Mouse (Mus musculus): ENCODE data around the gene Mettl21a. TPM values are rescaled to one million over a fixed set of nuclear protein-coding genes. Genes with fewer than 3 reads are reported as not detected.
"Not testable (repeated sequence)": the region's sequence is repeated elsewhere in the genome, so short reads cannot be mapped to it uniquely, and the experiment has no call there.

The Mettl21a gene
- 13.4 and 13.9 TPM in 2 replicates for polyA plus RNA-seq (2015; fragmentation: Nextera tagmentation; extraction: Ambion mirVana)

DNA sequence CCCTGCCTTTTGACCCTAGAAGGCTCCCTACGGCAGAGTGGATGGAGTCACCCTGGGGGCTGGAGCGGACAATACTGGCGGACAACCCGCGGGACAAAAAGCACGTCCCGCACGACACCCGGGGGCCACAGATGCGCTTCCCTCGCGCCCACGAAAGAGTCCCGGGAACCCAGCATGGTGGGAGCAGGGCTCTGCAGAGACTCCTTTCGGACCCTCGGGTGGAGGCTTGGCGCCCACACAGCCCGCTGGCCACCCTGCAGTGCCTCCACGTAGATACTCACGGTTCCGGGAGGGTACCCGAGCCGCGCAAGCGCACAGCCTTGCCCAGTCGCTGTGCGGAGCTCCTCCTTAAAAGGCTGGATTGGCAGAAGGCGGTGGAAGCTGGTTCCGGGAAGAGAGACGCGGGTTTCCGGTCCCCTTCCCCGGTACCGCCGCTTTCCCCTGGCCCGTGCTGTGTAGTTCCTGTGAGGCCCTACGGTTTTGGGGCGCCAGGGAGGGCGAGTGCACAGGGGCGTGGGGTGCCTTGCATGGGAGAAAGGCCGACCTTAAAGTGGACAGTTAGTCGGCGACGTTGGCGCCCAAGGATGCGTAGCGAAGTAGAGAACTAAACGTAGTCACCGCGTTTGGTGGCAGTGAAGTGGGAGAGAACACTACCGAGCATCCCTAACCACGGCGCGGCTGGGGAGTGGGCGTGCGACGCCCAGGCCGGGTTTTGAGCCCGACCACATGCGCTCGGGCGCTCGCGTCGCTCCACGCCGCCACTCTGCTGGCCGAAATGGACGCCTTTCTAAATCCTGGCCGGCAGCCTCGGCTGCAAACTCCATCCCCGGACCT is at the start of gene Mettl21a:
Gene Mettl21a (minus strand): TSS at position 362 of the 834 bp plus-strand sequence.
- peak; percentile 93 for ATAC-seq (replicated peaks; ENCODE audit: insufficient number of reproducible peaks, insufficient read depth, low FRiP score, low read depth)
- H3K9ac ChIP-seq = peak within 1 kb of the TSS; percentile 85
- H3K36me3 ChIP-seq = no peaks in the 10 kb centered on the region
- no peaks in the 10 kb centered on the region for H3K27me3 ChIP-seq
- H3K4me3 ChIP-seq = peak within 1 kb of the TSS; percentile 91
- H3K9me3 ChIP-seq (replicated peaks) = no peaks in the 10 kb centered on the region
- H3K4me1 ChIP-seq (replicated peaks) = peaks cover 25% of the 10 kb centered on the region
- under 1% methylated on average over 72 of the region's 72 CpGs for WGBS
- peak within 1 kb of the TSS; percentile 99 for H3K27ac ChIP-seq
- H3K4me2 ChIP-seq = peak within 1 kb of the TSS; percentile 93

- Histone ChIP-seq H3K9me3 (replicated peaks) (no peaks in the 10 kb centered on the region), H3K27me3 (no peaks in the 10 kb centered on the region), H3K27ac (peak overlapping the region; percentile 76), H3K4me1 (replicated peaks) (no peaks in the 10 kb centered on the region), H3K4me2 (peak overlapping the region; percentile 18; the same call in 1 of the 2 replicates), H3K4me3 (no peak overlapping the region), H3K36me3 (no peaks in the 10 kb centered on the region), H3K9ac (no peak overlapping the region)
- WGBS = 55% methylated on average over 7 of the region's 7 CpGs
- no peak for ATAC-seq (replicated peaks; ENCODE audit: insufficient number of reproducible peaks, insufficient read depth, low FRiP score, low read depth)
Measured at GRCm38 (mm10) chr1:64658876-64659275, 41.8 kb upstream of the Mettl21a start.

DNA sequence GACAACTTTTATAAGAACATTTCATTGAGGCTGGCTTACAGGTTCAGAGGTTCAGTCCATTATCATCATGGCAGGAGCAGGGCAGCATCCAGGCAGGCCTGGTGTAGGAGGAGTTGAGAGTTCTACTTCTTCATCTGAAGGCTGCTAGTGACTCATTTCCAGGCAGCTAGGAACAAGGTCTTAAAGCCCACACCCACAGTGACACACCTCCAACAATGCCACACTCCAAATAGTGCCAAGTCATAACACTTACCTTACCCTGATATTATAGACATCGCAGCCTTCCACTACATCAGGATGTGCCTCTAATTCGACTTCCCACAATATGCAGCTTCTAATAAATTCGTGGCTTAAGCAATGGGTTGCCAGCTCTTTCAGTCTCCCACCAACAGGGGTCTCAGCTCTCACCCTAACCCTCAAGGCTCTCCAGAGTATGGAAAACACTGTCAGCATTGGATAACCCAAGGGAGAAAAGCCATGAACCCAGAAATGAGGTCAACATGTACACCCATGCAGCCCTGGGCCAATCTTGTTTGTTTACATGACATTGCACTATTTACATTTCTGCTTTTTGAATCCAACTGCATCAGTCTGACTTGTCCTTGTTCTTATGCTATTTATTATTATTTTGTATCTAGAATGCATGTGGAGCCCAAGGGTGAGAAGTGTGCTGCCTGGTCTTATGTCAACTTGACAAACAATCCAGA is 39.5 kb upstream of the Mettl21a start:
- H3K9me3 ChIP-seq (replicated peaks) = no peaks in the 10 kb centered on the region
- ATAC-seq (replicated peaks; ENCODE audit: insufficient number of reproducible peaks, insufficient read depth, low FRiP score, low read depth) = no peak
- H3K27me3 ChIP-seq = no peaks in the 10 kb centered on the region
- H3K27ac ChIP-seq = no peak overlapping the region
- H3K36me3 ChIP-seq = no peaks in the 10 kb centered on the region
- no peak overlapping the region for H3K9ac ChIP-seq
- 73% methylated on average over 3 of the region's 3 CpGs for WGBS
- no peak overlapping the region for H3K4me2 ChIP-seq
- H3K4me3 ChIP-seq = no peak overlapping the region
- H3K4me1 ChIP-seq (replicated peaks) = no peaks in the 10 kb centered on the region

DNA sequence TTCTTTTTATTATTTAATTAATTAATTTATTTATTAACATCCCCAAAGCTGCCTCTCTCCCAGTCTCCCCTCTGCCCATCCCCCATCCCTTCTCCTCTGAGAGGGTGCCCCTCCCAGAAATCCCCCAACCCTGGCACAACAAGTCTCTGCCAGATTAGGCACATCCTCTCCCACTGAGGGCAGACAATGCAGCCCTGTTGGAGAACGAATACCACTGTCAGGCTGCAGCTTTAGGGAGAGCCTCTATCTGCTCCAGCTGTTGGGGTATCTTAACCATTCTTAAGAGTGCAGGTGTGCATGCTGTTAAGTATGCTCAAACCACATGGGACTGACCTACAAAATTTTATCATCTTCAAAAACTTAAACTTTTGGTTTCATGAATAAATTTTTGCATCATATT is 38.4 kb upstream of the Mettl21a start:
- Histone ChIP-seq H3K27ac (no peak overlapping the region), H3K9ac (no peak overlapping the region), H3K9me3 (replicated peaks) (no peaks in the 10 kb centered on the region), H3K27me3 (no peaks in the 10 kb centered on the region), H3K4me1 (replicated peaks) (no peaks in the 10 kb centered on the region), H3K4me2 (no peak overlapping the region), H3K4me3 (no peak overlapping the region), H3K36me3 (no peaks in the 10 kb centered on the region)
- WGBS = 27% methylated on average over 1 of the region's 1 CpGs
- ATAC-seq (replicated peaks; ENCODE audit: insufficient number of reproducible peaks, insufficient read depth, low FRiP score, low read depth) = no peak

DNA sequence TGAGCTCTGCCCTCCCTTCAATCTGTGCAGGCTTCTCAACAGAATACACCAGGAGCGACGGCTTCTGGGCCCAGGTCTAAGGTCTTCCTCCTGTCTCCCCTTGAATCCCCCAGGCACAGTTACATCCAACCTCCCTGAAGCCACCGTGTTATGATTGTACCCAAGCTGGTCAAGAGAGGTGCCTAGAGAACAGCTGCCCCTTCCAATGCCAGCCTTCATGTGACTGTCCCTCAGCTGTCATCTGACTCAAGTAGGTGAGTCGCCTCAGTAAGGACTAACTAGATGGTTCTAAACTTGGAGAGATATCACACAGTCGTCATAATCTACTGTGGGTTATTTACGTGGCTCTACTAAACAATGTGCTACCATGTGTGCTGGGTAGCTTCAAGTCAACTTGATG is 36.7 kb upstream of the Mettl21a start:
- Histone ChIP-seq H3K4me1 (replicated peaks) (no peaks in the 10 kb centered on the region), H3K9me3 (replicated peaks) (no peaks in the 10 kb centered on the region), H3K4me3 (no peak overlapping the region), H3K4me2 (no peak overlapping the region), H3K27me3 (no peaks in the 10 kb centered on the region), H3K36me3 (no peaks in the 10 kb centered on the region), H3K9ac (no peak overlapping the region), H3K27ac (no peak overlapping the region)
- ATAC-seq (replicated peaks; ENCODE audit: insufficient number of reproducible peaks, insufficient read depth, low FRiP score, low read depth) = no peak
- 83% methylated on average over 6 of the region's 6 CpGs for WGBS

- Histone ChIP-seq H3K9me3 (replicated peaks) (no peaks in the 10 kb centered on the region), H3K36me3 (no peaks in the 10 kb centered on the region), H3K4me1 (replicated peaks) (no peaks in the 10 kb centered on the region), H3K4me2 (no peak overlapping the region), H3K9ac (no peak overlapping the region), H3K27ac (no peak overlapping the region), H3K27me3 (no peaks in the 10 kb centered on the region), H3K4me3 (no peak overlapping the region)
- no peak for ATAC-seq (replicated peaks; ENCODE audit: insufficient number of reproducible peaks, insufficient read depth, low FRiP score, low read depth)
- WGBS = 59% methylated on average over 11 of the region's 11 CpGs
Measured at GRCm38 (mm10) chr1:64649362-64650124, 32.5 kb upstream of the Mettl21a start.

- WGBS = 83% methylated on average over 3 of the region's 3 CpGs
- Histone ChIP-seq H3K9me3 (replicated peaks) (no peaks in the 10 kb centered on the region), H3K4me1 (replicated peaks) (no peaks in the 10 kb centered on the region), H3K27ac (no peak overlapping the region), H3K9ac (no peak overlapping the region), H3K4me3 (no peak overlapping the region), H3K4me2 (no peak overlapping the region), H3K27me3 (no peaks in the 10 kb centered on the region), H3K36me3 (no peaks in the 10 kb centered on the region)
- no peak for ATAC-seq (replicated peaks; ENCODE audit: insufficient number of reproducible peaks, insufficient read depth, low FRiP score, low read depth)
Measured at GRCm38 (mm10) chr1:64644513-64644912, 27.5 kb upstream of the Mettl21a start.

GRCm38 (mm10) chr1:64642541-64642940 is 25.5 kb upstream of the Mettl21a start:
- not testable (repeated sequence) for ATAC-seq (replicated peaks; ENCODE audit: insufficient number of reproducible peaks, insufficient read depth, low FRiP score, low read depth); H3K4me2 ChIP-seq; H3K4me1 ChIP-seq (replicated peaks); H3K9ac ChIP-seq; H3K36me3 ChIP-seq; H3K4me3 ChIP-seq; H3K27me3 ChIP-seq; H3K27ac ChIP-seq; H3K9me3 ChIP-seq (replicated peaks)
- WGBS = 90% methylated on average over 8 of the region's 8 CpGs

GRCm38 (mm10) chr1:64641069-64641468 is 24.0 kb upstream of the Mettl21a start:
- Histone ChIP-seq H3K4me2 (no peak overlapping the region), H3K4me3 (no peak overlapping the region), H3K9ac (no peak overlapping the region), H3K4me1 (replicated peaks) (no peaks in the 10 kb centered on the region), H3K27me3 (no peaks in the 10 kb centered on the region), H3K9me3 (replicated peaks) (no peaks in the 10 kb centered on the region), H3K27ac (no peak overlapping the region), H3K36me3 (no peaks in the 10 kb centered on the region)
- ATAC-seq (replicated peaks; ENCODE audit: insufficient number of reproducible peaks, insufficient read depth, low FRiP score, low read depth) = no peak
- 85% methylated on average over 6 of the region's 6 CpGs for WGBS

GRCm38 (mm10) chr1:64639279-64639678 is 22.2 kb upstream of the Mettl21a start:
- H3K27ac ChIP-seq = no peak overlapping the region
- no peaks in the 10 kb centered on the region for H3K9me3 ChIP-seq (replicated peaks)
- H3K27me3 ChIP-seq = no peaks in the 10 kb centered on the region
- WGBS = 83% methylated on average over 6 of the region's 6 CpGs
- no peak overlapping the region for H3K9ac ChIP-seq
- no peak overlapping the region for H3K4me3 ChIP-seq
- H3K4me2 ChIP-seq = no peak overlapping the region
- 0 out of 2 replicates have a peak, but pooled peaks cover 2% of the 10 kb centered on the region for H3K4me1 ChIP-seq (replicated peaks)
- H3K36me3 ChIP-seq = no peaks in the 10 kb centered on the region
- no peak for ATAC-seq (replicated peaks; ENCODE audit: insufficient number of reproducible peaks, insufficient read depth, low FRiP score, low read depth)

GRCm38 (mm10) chr1:64635624-64636023 is 18.6 kb upstream of the Mettl21a start:
- no peaks in the 10 kb centered on the region for H3K36me3 ChIP-seq
- no peak overlapping the region for H3K4me2 ChIP-seq
- H3K9ac ChIP-seq = no peak overlapping the region
- ATAC-seq (replicated peaks; ENCODE audit: insufficient number of reproducible peaks, insufficient read depth, low FRiP score, low read depth) = no peak
- H3K4me3 ChIP-seq = no peak overlapping the region
- no peak overlapping the region for H3K27ac ChIP-seq
- H3K4me1 ChIP-seq (replicated peaks) = 0 out of 2 replicates have a peak, but pooled peaks cover 6% of the 10 kb centered on the region
- H3K9me3 ChIP-seq (replicated peaks) = no peaks in the 10 kb centered on the region
- WGBS = 36% methylated on average over 2 of the region's 2 CpGs
- H3K27me3 ChIP-seq = no peaks in the 10 kb centered on the region
